Mouse (Mus musculus) hindbrain, embryonic 15.5 days (tissue): ENCODE data around the gene Hdac9. TPM values are rescaled to one million over a fixed set of nuclear protein-coding genes. Genes with fewer than 3 reads are reported as not detected.
A peak's percentile ranks its signal among the peaks of the same experiment; 100 is the strongest.
"Not testable (repeated sequence)": the region's sequence is repeated elsewhere in the genome, so short reads cannot be mapped to it uniquely, and the experiment has no call there.

Source experiments
- ATAC-seq: fragments of 200-750 bp; cut with Nextera tagmentation; 2 replicates; pipeline ENCODE4 v1.8.0; 2017; ENCODE audit warnings: low read depth, moderate number of reproducible peaks, moderate TSS enrichment; ENCODE audit not compliant: low FRiP score
- H3K27ac ChIP-seq: fragments of 300-500 bp; sonication (generic); replicated peaks from 2 replicates; pipeline ENCODE4 v1.5.1; 2015; ENCODE audit warnings: mild to moderate bottlenecking, inconsistent platforms
- H3K27me3 ChIP-seq: fragments of 300-500 bp; sonication (generic); 2 replicates; pipeline ENCODE4 v1.6.1; 2015; ENCODE audit warnings: control low read depth, inconsistent platforms
- H3K36me3 ChIP-seq: fragments of 300-500 bp; sonication (generic); 2 replicates; pipeline ENCODE4 v1.6.1; 2015; ENCODE audit warnings: control low read depth, inconsistent platforms
- H3K4me1 ChIP-seq: fragments of 300-500 bp; sonication (generic); replicated peaks from 2 replicates; pipeline ENCODE4 v1.6.1; 2015; ENCODE audit warnings: control low read depth, inconsistent platforms
- H3K4me2 ChIP-seq: fragments of 300-500 bp; sonication (generic); 2 replicates; pipeline ENCODE4 v1.6.1; 2015; ENCODE audit warnings: moderate library complexity, mild to moderate bottlenecking, inconsistent platforms
- H3K4me3 ChIP-seq: fragments of 300-500 bp; sonication (generic); 2 replicates; pipeline ENCODE4 v1.5.1; 2015; ENCODE audit warnings: mild to moderate bottlenecking, inconsistent platforms
- H3K9ac ChIP-seq: fragments of 300-500 bp; sonication (generic); 2 replicates; pipeline ENCODE4 v1.6.1; 2015; ENCODE audit warnings: inconsistent platforms
- H3K9me3 ChIP-seq: fragments of 300-500 bp; sonication (generic); 2 replicates; pipeline ENCODE4 v1.6.1; 2016; ENCODE audit warnings: control low read depth, inconsistent platforms
- WGBS: fragments of 180-500 bp; shearing (Covaris S2); methylation state at CpG from one replicate; pipeline ENCODE4 v1.1.7; 2015; 5-methylcytosine and 5-hydroxymethylcytosine counted together
- polyA plus RNA-seq: library from polyadenylated mRNA; unstranded; fragments of >200 nt; fragmentation: Nextera tagmentation; extraction: Ambion mirVana; gene quantifications from 2 replicates; pipeline ENCODE4 v1.2.1, GENCODE M21; 2015

Gene Hdac9
- polyA plus RNA-seq, 1 experiment from 2014 or later, result 12.3 TPM

- Histone ChIP-seq H3K27ac (no peak overlapping the region), H3K9me3 (no peaks in the 10 kb centered on the region), H3K4me2 (no peak overlapping the region), H3K9ac (no peak overlapping the region), H3K4me1 (no peaks in the 10 kb centered on the region), H3K27me3 (no peaks in the 10 kb centered on the region), H3K4me3 (no peak overlapping the region), H3K36me3 (no peaks in the 10 kb centered on the region)
- no peak for ATAC-seq
- 92% methylated on average over 5 of the region's 5 CpGs for WGBS
Measured at GRCm38 (mm10) chr12:34452643-34453042, 464.3 kb downstream of the Hdac9 start.

GRCm38 (mm10) chr12:34451198-34451597 lies 465.7 kb downstream of the Hdac9 start:
- no peaks in the 10 kb centered on the region for H3K9me3 ChIP-seq
- no peaks in the 10 kb centered on the region for H3K27me3 ChIP-seq
- no peak overlapping the region for H3K4me3 ChIP-seq
- H3K36me3 ChIP-seq, result no peaks in the 10 kb centered on the region
- WGBS, result 56% methylated on average over 2 of the region's 2 CpGs
- ATAC-seq, result no peak
- H3K9ac ChIP-seq, result no peak overlapping the region
- H3K27ac ChIP-seq, result no peak overlapping the region
- H3K4me1 ChIP-seq, result no peaks in the 10 kb centered on the region
- no peak overlapping the region for H3K4me2 ChIP-seq

GRCm38 (mm10) chr12:34444724-34445123 lies 472.2 kb downstream of the Hdac9 start:
- H3K27ac ChIP-seq, H3K36me3 ChIP-seq, H3K9ac ChIP-seq, H3K4me2 ChIP-seq, H3K9me3 ChIP-seq, ATAC-seq, H3K4me1 ChIP-seq, H3K27me3 ChIP-seq, H3K4me3 ChIP-seq: not testable (repeated sequence)
- WGBS, result 89% methylated on average over 1 of the region's 1 CpGs

- WGBS, result 52% methylated on average over 8 of the region's 8 CpGs
- Histone ChIP-seq H3K9ac (no peak overlapping the region), H3K4me3 (no peak overlapping the region), H3K27me3 (no peaks in the 10 kb centered on the region), H3K9me3 (no peaks in the 10 kb centered on the region), H3K4me1 (no peaks in the 10 kb centered on the region), H3K27ac (no peak overlapping the region), H3K36me3 (no peaks in the 10 kb centered on the region), H3K4me2 (no peak overlapping the region)
- ATAC-seq, result no peak
Measured at GRCm38 (mm10) chr12:34440930-34441329, 476.0 kb downstream of the Hdac9 start.

- no peaks in the 10 kb centered on the region for H3K4me1 ChIP-seq
- no peaks in the 10 kb centered on the region for H3K36me3 ChIP-seq
- no peak overlapping the region for H3K27ac ChIP-seq
- no peak overlapping the region for H3K9ac ChIP-seq
- no peak for ATAC-seq
- H3K4me3 ChIP-seq, result no peak overlapping the region
- WGBS, result 86% methylated on average over 6 of the region's 6 CpGs
- no peaks in the 10 kb centered on the region for H3K9me3 ChIP-seq
- no peaks in the 10 kb centered on the region for H3K27me3 ChIP-seq
- no peak overlapping the region for H3K4me2 ChIP-seq
Measured at GRCm38 (mm10) chr12:34432919-34433318, 484.0 kb downstream of the Hdac9 start.

- 55% methylated on average over 5 of the region's 5 CpGs for WGBS
- H3K4me3 ChIP-seq, result no peak overlapping the region
- no peaks in the 10 kb centered on the region for H3K36me3 ChIP-seq
Measured at GRCm38 (mm10) chr12:34432461-34432860, 484.4 kb downstream of the Hdac9 start.

DNA sequence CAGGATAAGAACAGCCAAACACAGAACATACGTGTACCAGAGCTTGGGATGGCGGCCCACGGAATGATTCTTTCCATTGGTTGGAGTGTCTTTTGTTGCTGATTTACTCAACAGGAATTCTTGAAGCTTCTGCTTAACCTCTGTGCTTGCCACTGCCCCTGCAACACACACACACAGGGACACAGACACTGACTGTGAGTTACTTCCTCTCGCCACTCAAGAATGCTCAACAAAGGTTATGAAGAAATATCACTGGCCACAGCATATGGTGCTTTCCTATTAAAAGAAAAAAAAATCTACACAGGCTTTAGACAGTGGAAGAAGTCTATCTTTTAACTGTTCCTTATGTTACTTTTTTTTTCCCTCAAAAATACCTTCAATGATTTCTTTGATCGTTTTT lies 485.1 kb downstream of the Hdac9 start:
- Histone ChIP-seq H3K4me1 (no peaks in the 10 kb centered on the region), H3K27me3 (no peaks in the 10 kb centered on the region), H3K27ac (no peak overlapping the region), H3K4me3 (no peak overlapping the region), H3K4me2 (no peak overlapping the region), H3K9me3 (no peaks in the 10 kb centered on the region), H3K9ac (no peak overlapping the region), H3K36me3 (no peaks in the 10 kb centered on the region)
- ATAC-seq, result no peak
- 90% methylated on average over 5 of the region's 5 CpGs for WGBS

More at GRCm38 (mm10) chr12:34432461-34432860, 484.4 kb downstream of the Hdac9 start:
- no peak overlapping the region for H3K27ac ChIP-seq
- H3K4me2 ChIP-seq, result no peak overlapping the region
- no peaks in the 10 kb centered on the region for H3K9me3 ChIP-seq
- peak; percentile 84; the same call in 1 of the 2 replicates for ATAC-seq
- H3K27me3 ChIP-seq, result no peaks in the 10 kb centered on the region
- H3K9ac ChIP-seq, result no peak overlapping the region
- no peaks in the 10 kb centered on the region for H3K4me1 ChIP-seq

GRCm38 (mm10) chr12:34425468-34425867 lies 491.4 kb downstream of the Hdac9 start:
- Histone ChIP-seq H3K4me2 (no peak overlapping the region), H3K27me3 (no peaks in the 10 kb centered on the region), H3K9ac (no peak overlapping the region), H3K9me3 (no peaks in the 10 kb centered on the region), H3K36me3 (no peaks in the 10 kb centered on the region), H3K27ac (no peak overlapping the region), H3K4me1 (no peaks in the 10 kb centered on the region), H3K4me3 (no peak overlapping the region)
- ATAC-seq, result no peak
- 85% methylated on average over 2 of the region's 2 CpGs for WGBS

GRCm38 (mm10) chr12:34408139-34408538 lies 508.8 kb downstream of the Hdac9 start:
- Histone ChIP-seq H3K36me3 (no peaks in the 10 kb centered on the region), H3K27me3 (no peaks in the 10 kb centered on the region), H3K27ac (no peak overlapping the region), H3K4me3 (no peak overlapping the region), H3K9ac (no peak overlapping the region), H3K4me1 (no peaks in the 10 kb centered on the region), H3K9me3 (no peaks in the 10 kb centered on the region), H3K4me2 (no peak overlapping the region)
- 71% methylated on average over 3 of the region's 3 CpGs for WGBS
- no peak for ATAC-seq

GRCm38 (mm10) chr12:34407143-34407542 lies 509.8 kb downstream of the Hdac9 start:
- Histone ChIP-seq H3K4me2 (no peak overlapping the region), H3K4me3 (no peak overlapping the region), H3K4me1 (no peaks in the 10 kb centered on the region), H3K27me3 (no peaks in the 10 kb centered on the region), H3K36me3 (no peaks in the 10 kb centered on the region), H3K9ac (no peak overlapping the region), H3K27ac (no peak overlapping the region), H3K9me3 (no peaks in the 10 kb centered on the region)
- 85% methylated on average over 3 of the region's 3 CpGs for WGBS
- no peak for ATAC-seq

DNA sequence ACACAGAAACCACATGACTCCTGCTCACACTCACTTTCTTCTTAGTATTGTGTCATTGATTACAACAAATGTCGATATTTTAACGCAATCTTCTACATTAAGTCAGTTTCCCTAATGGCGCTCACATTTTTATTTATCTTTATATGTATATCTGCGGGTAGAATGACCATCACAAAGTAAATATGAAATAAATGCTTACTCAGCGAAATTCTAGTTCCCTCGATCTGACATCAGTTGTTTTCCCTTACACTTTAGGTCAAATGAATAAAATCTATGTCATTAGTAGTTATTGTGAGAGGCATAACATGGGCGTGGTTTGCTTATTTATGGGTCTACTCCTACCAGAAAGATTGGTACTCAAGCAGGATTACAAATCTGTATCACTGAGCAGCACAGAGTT lies 514.8 kb downstream of the Hdac9 start:
- Histone ChIP-seq H3K4me2 (no peak overlapping the region), H3K36me3 (no peaks in the 10 kb centered on the region), H3K9me3 (no peaks in the 10 kb centered on the region), H3K9ac (no peak overlapping the region), H3K4me1 (no peaks in the 10 kb centered on the region), H3K27ac (no peak overlapping the region), H3K27me3 (no peaks in the 10 kb centered on the region), H3K4me3 (no peak overlapping the region)
- WGBS, result 93% methylated on average over 7 of the region's 7 CpGs
- no peak for ATAC-seq

DNA sequence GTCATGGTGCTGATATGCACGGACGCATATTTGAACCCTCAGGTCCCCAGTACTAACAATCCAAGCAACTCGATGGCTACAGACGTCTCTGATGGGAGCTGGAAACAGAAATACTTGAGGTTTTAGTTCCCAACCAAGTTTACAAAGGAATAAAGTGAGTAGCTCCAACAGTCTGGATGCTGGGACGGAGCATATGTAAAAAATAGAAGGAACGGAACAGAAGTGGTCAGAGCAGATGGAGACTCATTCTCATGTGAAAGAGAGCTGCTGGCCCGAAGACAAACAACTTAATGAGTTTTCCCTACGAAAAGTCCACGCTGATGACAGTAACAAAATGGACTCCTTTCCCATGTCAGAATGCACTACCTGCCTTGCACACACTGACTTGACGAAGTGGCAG lies 518.3 kb downstream of the Hdac9 start:
- no peak overlapping the region for H3K4me2 ChIP-seq
- H3K27me3 ChIP-seq, result no peaks in the 10 kb centered on the region
- H3K36me3 ChIP-seq, result no peaks in the 10 kb centered on the region
- no peak overlapping the region for H3K9ac ChIP-seq
- H3K4me1 ChIP-seq, result no peaks in the 10 kb centered on the region
- H3K4me3 ChIP-seq, result no peak overlapping the region
- H3K9me3 ChIP-seq, result no peaks in the 10 kb centered on the region
- H3K27ac ChIP-seq, result no peak overlapping the region
- no peak for ATAC-seq
- WGBS, result 90% methylated on average over 10 of the region's 10 CpGs

DNA sequence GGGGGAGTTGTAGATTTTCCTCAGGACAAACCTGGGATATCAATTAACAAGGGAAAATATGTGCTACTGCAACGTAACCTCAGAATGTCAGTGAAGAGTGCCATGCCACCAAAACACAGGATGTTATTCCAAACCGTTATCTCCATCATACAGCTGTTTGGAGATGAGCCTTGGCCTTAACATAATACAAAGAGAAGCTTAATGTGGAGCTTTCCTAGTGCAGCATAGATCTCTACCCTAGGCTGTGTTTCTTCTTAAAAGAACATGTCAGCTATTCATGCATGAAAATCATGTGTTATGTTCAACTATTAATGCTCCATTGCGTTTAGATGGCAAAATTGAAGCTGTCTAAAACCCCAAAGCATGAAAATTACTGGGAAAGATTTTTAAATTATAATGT lies 522.6 kb downstream of the Hdac9 start:
- Histone ChIP-seq H3K36me3 (no peaks in the 10 kb centered on the region), H3K9me3 (no peaks in the 10 kb centered on the region), H3K4me2 (no peak overlapping the region), H3K4me1 (no peaks in the 10 kb centered on the region), H3K27me3 (no peaks in the 10 kb centered on the region), H3K27ac (no peak overlapping the region), H3K9ac (no peak overlapping the region), H3K4me3 (no peak overlapping the region)
- 70% methylated on average over 3 of the region's 3 CpGs for WGBS
- ATAC-seq, result no peak
